Mouse (Mus musculus) layer of hippocampus, postnatal 10 days (tissue): ENCODE measurements around the gene Zmym5. TPM values are rescaled to one million over a fixed set of nuclear protein-coding genes. Genes with fewer than 3 reads are reported as not detected.
"Not testable (repeated sequence)": the region's sequence is repeated elsewhere in the genome, so short reads cannot be mapped to it uniquely, and the experiment has no call there.

Experiments
- DNase-seq, 2 experiments: peaks; one replicate each; pipeline ENCODE4 v3.0.0; 2021; ENCODE audit warnings: low spot score in 2 of 2
- total RNA-seq, 2 experiments: library from RNA; stranded (reverse); gene quantifications; 2 replicates each; pipeline ENCODE4 v1.2.3; 2021

Zmym5 gene
- total RNA-seq, 2 experiments from 2014 or later, result 28.5 to 32.1 TPM

GRCm38 (mm10) chr14:56777360-56778136 lies 34.0 kb downstream of the Zmym5 start:
- peak; percentile 64 to 74 for DNase-seq

GRCm38 (mm10) chr14:56776571-56777238 lies 34.8 kb downstream of the Zmym5 start:
- DNase-seq, result no peak

GRCm38 (mm10) chr14:56775416-56775815 lies 36.1 kb downstream of the Zmym5 start:
- no peak for DNase-seq

GRCm38 (mm10) chr14:56766438-56766837 lies 45.1 kb downstream of the Zmym5 start:
- DNase-seq, result not testable (repeated sequence)

- not testable (repeated sequence) for DNase-seq
Measured at GRCm38 (mm10) chr14:56765117-56765516, 46.4 kb downstream of the Zmym5 start.

GRCm38 (mm10) chr14:56751282-56751681 lies 60.2 kb downstream of the Zmym5 start:
- no peak for DNase-seq

Other genes starting within 250 kb of the Zmym5 start
- 1 to 10 TPM; 5.0 to 5.1 TPM for gene Cenpj, start 236.3 kb downstream of the Zmym5 start, total RNA-seq
- gene Parp4, start 236.1 kb downstream of the Zmym5 start, total RNA-seq, result 1 to 10 TPM; 2.6 to 3.3 TPM
- 10 to 100 TPM; 44.8 to 45.0 TPM for gene Mphosph8, start 143.5 kb downstream of the Zmym5 start, total RNA-seq
- 10 to 100 TPM; 69.8 to 70.5 TPM for gene Pspc1, start 33.4 kb downstream of the Zmym5 start, total RNA-seq
- gene Zmym2, start 74.9 kb upstream of the Zmym5 start, total RNA-seq, result 10 to 100 TPM; 88.7 to 99.0 TPM
- gene Gja3, start 246.4 kb upstream of the Zmym5 start, total RNA-seq, result under 1 TPM; 0.46 to 0.89 TPM